Mouse (Mus musculus) lung, postnatal 0 days (tissue): ENCODE measurements at regions not wholly inside any gene's neighbourhood (a gene's known extent, or its start where the extent isn't known, plus 50 kb on each side); places are given as distances from the start of the nearest gene placed in this dataset.

Experiments
- CTCF ChIP-seq: IDR thresholded peaks from 2 replicates; pipeline ENCODE4 v1.5.1; 2016; ENCODE audit warnings: antibody characterized with exemption, mild to moderate bottlenecking
- EP300 ChIP-seq: IDR thresholded peaks from 2 replicates; pipeline ENCODE4 v1.6.1; 2016; ENCODE audit warnings: antibody characterized with exemption, mild to moderate bottlenecking, control low read depth

GRCm38 (mm10) chr4:33554606-33555005 is 244.5 kb downstream of the Rngtt start:
- TF ChIP-seq CTCF (no peak), EP300 (no peak)
